Mouse (Mus musculus) monocyte, adult 5-6 weeks (primary cell): Measurements from ENCODE around the gene Prep. TPM values are rescaled to one million over a fixed set of nuclear protein-coding genes. Genes with fewer than 3 reads are reported as not detected.

Experiments used
- ATAC-seq: fragments of 153-309, 156-312 bp; replicated peaks from 2 replicates; pipeline ENCODE4 v1.8.0; 2017; ENCODE audit warnings: mild to moderate bottlenecking; ENCODE audit not compliant: low TSS enrichment, insufficient number of reproducible peaks, severe bottlenecking, poor library complexity, low FRiP score
- total RNA-seq: library from RNA; stranded (forward); fragments of 200-1000, 200-491, 200-594 nt; gene quantifications from 3 replicates; pipeline ENCODE4 v1.2.3, GENCODE M21; 2017

Gene Prep
- total RNA-seq: 6.9 to 8.3 TPM (median 8.2 TPM) in 3 replicates

- peak; percentile 80 for ATAC-seq
Measured at GRCm38 (mm10) chr10:45066931-45067308, at the start of gene Prep. TSS of gene Prep (plus strand) at chr10:45067203.

- no peak for ATAC-seq
Measured at GRCm38 (mm10) chr10:45017352-45017751, 49.7 kb upstream of the Prep start.

- no peak for ATAC-seq
Measured at GRCm38 (mm10) chr10:45017851-45018250, 49.2 kb upstream of the Prep start.

- ATAC-seq: peak; percentile 66
Measured at GRCm38 (mm10) chr10:45019418-45019817, 47.6 kb upstream of the Prep start.

- ATAC-seq: no peak
Measured at GRCm38 (mm10) chr10:45019849-45020248, 47.2 kb upstream of the Prep start.

- ATAC-seq: peak; percentile 53
Measured at GRCm38 (mm10) chr10:45020291-45020690, 46.7 kb upstream of the Prep start.

- no peak for ATAC-seq
Measured at GRCm38 (mm10) chr10:45025184-45025583, 41.8 kb upstream of the Prep start.

GRCm38 (mm10) chr10:45026935-45027334 lies 40.1 kb upstream of the Prep start:
- peak; percentile 71 for ATAC-seq

- ATAC-seq: peak; percentile 52; the same call in 1 of the 2 replicates
Measured at GRCm38 (mm10) chr10:45045268-45045928, 21.6 kb upstream of the Prep start.

- no peak for ATAC-seq
Measured at GRCm38 (mm10) chr10:45048158-45048557, 18.8 kb upstream of the Prep start.

- peak; percentile 91 for ATAC-seq
Measured at GRCm38 (mm10) chr10:45048622-45049021, 18.4 kb upstream of the Prep start.

- 0 out of 2 replicates have a peak, but pooled peaks have one; percentile 45 for ATAC-seq
Measured at GRCm38 (mm10) chr10:45051125-45051744, 15.8 kb upstream of the Prep start.

- no peak for ATAC-seq
Measured at GRCm38 (mm10) chr10:45058361-45058760, 8.6 kb upstream of the Prep start.

GRCm38 (mm10) chr10:45060841-45061240 lies 6.2 kb upstream of the Prep start:
- no peak for ATAC-seq

- ATAC-seq: peak; percentile 38; the same call in 1 of the 2 replicates
Measured at GRCm38 (mm10) chr10:45066131-45066930, 672 bp upstream of the Prep start.

- peak; percentile 35; the same call in 1 of the 2 replicates for ATAC-seq
Measured at GRCm38 (mm10) chr10:45067436-45067925, 478 bp downstream of the Prep start.

GRCm38 (mm10) chr10:45069557-45069956 lies 2.6 kb downstream of the Prep start:
- ATAC-seq: no peak

- ATAC-seq: no peak
Measured at GRCm38 (mm10) chr10:45070362-45070761, 3.4 kb downstream of the Prep start.
